In genomic region chr17:45767536-45768146, GRCm38 (mm10) we compare ENCODE assay signal across 9 mouse cellular contexts. TPM values are rescaled to one million over a fixed set of nuclear protein-coding genes. Genes with fewer than 3 reads are reported as not detected.
DNase-seq lines count a peak whose midpoint lies in the region; ATAC-seq and TF ChIP-seq lines count a peak whose summit lies in the region.
"Had no signal": no experiment of that assay in that cellular context is flagged by ENCODE, and none has a peak within 500 bp of the region (broad histone marks: within the 10 kb centered on the region; RNA-seq: fewer than 3 reads in every experiment).

No protein-coding gene starts in this region.

- ATAC-seq in hindbrain, embryonic 11.5 days (ENCODE audit: low FRiP score): peak; percentile 36; the same call in 1 of the 2 replicates
- ATAC-seq in liver, postnatal 0 days: peak; percentile 86
- ATAC-seq in midbrain, embryonic 14.5 days (ENCODE audit: low FRiP score, low TSS enrichment): no peak

- H3K4me1 ChIP-seq in E14TG2a.4 (replicated peaks; ENCODE audit: low read depth, low read length): peaks cover 88% of the 10 kb centered on the region
- peaks cover 2% of the 10 kb centered on the region for H3K4me1 ChIP-seq in hindbrain, embryonic 11.5 days (replicated peaks; ENCODE audit: control insufficient read depth, insufficient read depth, low read length)
- peaks cover 19% of the 10 kb centered on the region for H3K4me1 ChIP-seq in liver, postnatal 0 days (ENCODE audit: insufficient read depth)
- H3K4me1 ChIP-seq in midbrain, embryonic 14.5 days (ENCODE audit: control insufficient read depth, insufficient read depth, low read length): 0 out of 2 replicates have a peak, but pooled peaks cover 3% of the 10 kb centered on the region

- no peak overlapping the region for H3K9ac ChIP-seq in hindbrain, embryonic 11.5 days (ENCODE audit: low read depth, low read length)
- 0 out of 2 replicates have a peak overlapping the region, but pooled peaks have one; percentile 21 for H3K9ac ChIP-seq in liver, postnatal 0 days (replicated peaks)
- no peak overlapping the region for H3K9ac ChIP-seq in midbrain, embryonic 14.5 days (replicated peaks; ENCODE audit: low read length)

- WGBS in hindbrain, embryonic 11.5 days: 43% methylated on average over 8 of the region's 9 CpGs
- 40% methylated on average over 8 of the region's 9 CpGs for WGBS in liver, postnatal 0 days (ENCODE audit: insufficient replicate concordance)
- WGBS in midbrain, embryonic 14.5 days: 54% methylated on average over 8 of the region's 9 CpGs

- H3K27me3 ChIP-seq in E14TG2a.4 (ENCODE audit: insufficient read depth, low read length): no peaks in the 10 kb centered on the region
- H3K27me3 ChIP-seq in hindbrain, embryonic 11.5 days (ENCODE audit: control insufficient read depth, insufficient read depth, low read length): no peaks in the 10 kb centered on the region
- no peaks in the 10 kb centered on the region for H3K27me3 ChIP-seq in liver, postnatal 0 days (ENCODE audit: insufficient read depth, low read length)
- no peaks in the 10 kb centered on the region for H3K27me3 ChIP-seq in midbrain, embryonic 14.5 days (ENCODE audit: control insufficient read depth, insufficient read depth, low read length)

- intact Hi-C loops in heart, postnatal 10 days (cut with DNase I): no loop called here

- peak overlapping the region; percentile 46; the same call in 1 of the 2 replicates for H3K4me3 ChIP-seq in E14TG2a.4 (replicated peaks; ENCODE audit: low read length)
- H3K4me3 ChIP-seq in hindbrain, embryonic 11.5 days (ENCODE audit: low read depth, low read length): no peak overlapping the region
- H3K4me3 ChIP-seq in liver, postnatal 0 days (ENCODE audit: low read depth, low read length): 0 out of 2 replicates have a peak overlapping the region, but pooled peaks have one; percentile 20
- no peak overlapping the region for H3K4me3 ChIP-seq in midbrain, embryonic 14.5 days (replicated peaks; ENCODE audit: low read depth, low read length)

- no peaks in the 10 kb centered on the region for H3K9me3 ChIP-seq in E14TG2a.4 (ENCODE audit: low read length)
- no peaks in the 10 kb centered on the region for H3K9me3 ChIP-seq in hindbrain, embryonic 11.5 days (ENCODE audit: control insufficient read depth, low read length)
- H3K9me3 ChIP-seq in liver, postnatal 0 days (ENCODE audit: low read length): no peaks in the 10 kb centered on the region
- no peaks in the 10 kb centered on the region for H3K9me3 ChIP-seq in midbrain, embryonic 14.5 days (ENCODE audit: control insufficient read depth, low read length)

- H3K36me3 ChIP-seq in E14TG2a.4 (ENCODE audit: insufficient read depth, low read length): no peaks in the 10 kb centered on the region
- no peaks in the 10 kb centered on the region for H3K36me3 ChIP-seq in hindbrain, embryonic 11.5 days (ENCODE audit: control insufficient read depth, insufficient read depth, low read length)
- H3K36me3 ChIP-seq in liver, postnatal 0 days (replicated peaks; ENCODE audit: insufficient read depth, low read length): no peaks in the 10 kb centered on the region
- no peaks in the 10 kb centered on the region for H3K36me3 ChIP-seq in midbrain, embryonic 14.5 days (ENCODE audit: control insufficient read depth, insufficient read depth, low read length)

- no peak overlapping the region for H3K4me2 ChIP-seq in hindbrain, embryonic 11.5 days (replicated peaks; ENCODE audit: low read depth, low read length)
- peak overlapping the region; percentile 49; the same call in 1 of the 2 replicates for H3K4me2 ChIP-seq in liver, postnatal 0 days (ENCODE audit: low read depth, low read length)
- H3K4me2 ChIP-seq in midbrain, embryonic 14.5 days (ENCODE audit: low read length): no peak overlapping the region

- H3K27ac ChIP-seq in hindbrain, embryonic 11.5 days (ENCODE audit: low read depth, low read length): no peak overlapping the region
- peak overlapping the region; percentile 93 for H3K27ac ChIP-seq in liver, postnatal 0 days (ENCODE audit: low read depth)
- no peak overlapping the region for H3K27ac ChIP-seq in midbrain, embryonic 14.5 days (replicated peaks; ENCODE audit: low read depth, low read length)

- TF ChIP-seq EP300 in liver, postnatal 0 days (IDR thresholded peaks at IDR 0.05; ENCODE audit: low read depth): no peak

- TF ChIP-seq CTCF in E14TG2a.4 (conservative IDR thresholded peaks at IDR 0.05; ENCODE audit: low read length): no peak
- no peak for TF ChIP-seq CTCF in liver, postnatal 0 days (IDR thresholded peaks at IDR 0.05; ENCODE audit: low read depth)

- peak; percentile 91 for DNase-seq in heart, adult 11 months
- DNase-seq in heart, postnatal 10 days: no peak
- no peak for DNase-seq in hindbrain, embryonic 11.5 days (ENCODE audit: low spot score)
- DNase-seq in liver, postnatal 0 days: peak; percentile 64
- no peak for DNase-seq in gastrocnemius, postnatal 25 days
- no peak for DNase-seq in frontal cortex, postnatal 14 days (ENCODE audit: low spot score in 2 of 2)
- no peak for DNase-seq in midbrain, embryonic 14.5 days

RNA-seq across cellular contexts. Expression of gene 1600014C23Rik, which starts 34.0 kb away (rescaled TPM):
- not detected for total RNA-seq in heart, postnatal 10 days (2021)
- polyA plus RNA-seq in hindbrain, embryonic 11.5 days (2014; fragmentation: Nextera tagmentation; extraction: Ambion mirVana): 0.32 and 0.37 TPM in 2 replicates
- not detected in 2 replicates for polyA plus RNA-seq in liver, postnatal 0 days (2015; fragmentation: Nextera tagmentation; extraction: Ambion mirVana)
- total RNA-seq in gastrocnemius, postnatal 25 days (2021): not detected
- polyA plus RNA-seq in midbrain, embryonic 14.5 days (2014; fragmentation: Nextera tagmentation; extraction: Ambion mirVana): 0.47 TPM in 1 of 2 replicates, not detected in the other
- total RNA-seq: neutrophil, adult 5-6 weeks had no signal

Comparison
In these comparisons a context has a peak if more than half of its experiments do, and no peak if none do; other contexts are left out.
1. DNase-seq: peak in heart, adult 11 months (single experiment) and liver, postnatal 0 days (single experiment); none in heart, postnatal 10 days (0 of 2), hindbrain, embryonic 11.5 days (single experiment), gastrocnemius, postnatal 25 days (single experiment), frontal cortex, postnatal 14 days (0 of 2) and midbrain, embryonic 14.5 days (single experiment).
2. H3K4me3 ChIP-seq: peak in E14TG2a.4 (single experiment) and liver, postnatal 0 days (single experiment); none in hindbrain, embryonic 11.5 days (single experiment) and midbrain, embryonic 14.5 days (single experiment).